8 mouse cellular contexts compared by ENCODE assay signal in the genomic region with DNA sequence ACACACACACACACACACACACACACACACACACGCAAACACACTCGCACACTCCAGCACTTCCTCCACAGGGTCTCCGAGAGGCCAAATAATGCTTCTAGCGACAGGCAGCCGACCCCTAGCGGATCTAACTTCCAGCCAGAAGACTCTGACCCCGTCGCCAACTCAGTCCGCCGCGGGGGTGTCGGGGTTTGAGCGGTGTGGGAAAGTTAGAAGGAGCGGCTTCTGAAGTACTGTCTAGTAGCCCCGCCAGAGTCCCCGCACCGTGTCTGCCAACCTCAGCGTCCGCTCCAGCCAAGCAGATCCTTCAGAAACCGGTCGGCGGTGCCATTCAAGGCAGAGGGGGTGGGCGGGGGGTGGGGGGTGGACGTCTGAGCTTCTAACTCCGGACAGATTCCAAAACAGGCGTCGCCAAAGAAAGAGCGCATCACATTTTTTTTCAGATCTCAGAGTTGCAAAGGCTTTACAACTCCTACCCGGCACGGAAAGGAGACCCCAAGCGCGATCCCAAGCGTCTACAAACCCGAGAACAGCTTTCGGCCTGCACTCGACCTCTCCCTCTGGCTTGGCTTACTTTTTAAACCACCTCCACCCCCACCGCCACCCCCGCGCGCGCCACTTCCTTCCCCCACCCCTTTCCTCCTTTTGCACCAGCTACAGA. TPM values are rescaled to one million over a fixed set of nuclear protein-coding genes. Genes with fewer than 3 reads are reported as not detected.
DNase-seq lines count a peak whose midpoint lies in the region; ATAC-seq lines count a peak whose summit lies in the region.

No protein-coding gene starts in this region.

- peak overlapping the region; percentile 51 for H3K4me3 ChIP-seq in forebrain, embryonic 13.5 days
- peak overlapping the region; percentile 54 for H3K4me3 ChIP-seq in hindbrain, embryonic 12.5 days
- peak overlapping the region; percentile 61 for H3K4me3 ChIP-seq in limb, embryonic 15.5 days
- H3K4me3 ChIP-seq in midbrain, embryonic 16.5 days (ENCODE audit: low read depth, low read length) = peak overlapping the region; percentile 43

- peaks cover 96% of the 10 kb centered on the region for H3K27me3 ChIP-seq in forebrain, embryonic 13.5 days
- peaks cover 91% of the 10 kb centered on the region for H3K27me3 ChIP-seq in hindbrain, embryonic 12.5 days
- H3K27me3 ChIP-seq in limb, embryonic 15.5 days = peaks cover 28% of the 10 kb centered on the region
- H3K27me3 ChIP-seq in midbrain, embryonic 16.5 days (ENCODE audit: control insufficient read depth, insufficient read depth, low read depth, low read length) = peaks cover 34% of the 10 kb centered on the region

- 1% methylated on average over 40 of the region's 41 CpGs for WGBS in forebrain, embryonic 13.5 days
- under 1% methylated on average over 41 of the region's 41 CpGs for WGBS in hindbrain, embryonic 12.5 days
- 0% methylated on average over 41 of the region's 41 CpGs for WGBS in limb, embryonic 15.5 days
- WGBS in midbrain, embryonic 16.5 days = under 1% methylated on average over 39 of the region's 41 CpGs

- H3K4me2 ChIP-seq in forebrain, embryonic 13.5 days = peak overlapping the region; percentile 79
- H3K4me2 ChIP-seq in hindbrain, embryonic 12.5 days (replicated peaks) = peak overlapping the region; percentile 83
- H3K4me2 ChIP-seq in limb, embryonic 15.5 days = peak overlapping the region; percentile 85
- peak overlapping the region; percentile 67 for H3K4me2 ChIP-seq in midbrain, embryonic 16.5 days (ENCODE audit: low read length)

- no peaks in the 10 kb centered on the region for H3K36me3 ChIP-seq in forebrain, embryonic 13.5 days (ENCODE audit: poor library complexity, severe bottlenecking)
- H3K36me3 ChIP-seq in hindbrain, embryonic 12.5 days = no peaks in the 10 kb centered on the region
- peaks cover 7% of the 10 kb centered on the region; the same call in 1 of the 2 replicates for H3K36me3 ChIP-seq in limb, embryonic 15.5 days
- no peaks in the 10 kb centered on the region for H3K36me3 ChIP-seq in midbrain, embryonic 16.5 days (ENCODE audit: control insufficient read depth, insufficient read depth, low read length)

- H3K4me1 ChIP-seq in forebrain, embryonic 13.5 days = peaks cover 51% of the 10 kb centered on the region
- H3K4me1 ChIP-seq in hindbrain, embryonic 12.5 days = peaks cover 47% of the 10 kb centered on the region
- H3K4me1 ChIP-seq in limb, embryonic 15.5 days = peaks cover 54% of the 10 kb centered on the region
- peaks cover 38% of the 10 kb centered on the region for H3K4me1 ChIP-seq in midbrain, embryonic 16.5 days (ENCODE audit: control insufficient read depth, insufficient read depth, low read length)

- H3K9ac ChIP-seq in forebrain, embryonic 13.5 days = peak overlapping the region; percentile 17; the same call in 1 of the 2 replicates
- H3K9ac ChIP-seq in hindbrain, embryonic 12.5 days = peak overlapping the region; percentile 27
- peak overlapping the region; percentile 44 for H3K9ac ChIP-seq in limb, embryonic 15.5 days
- peak overlapping the region; percentile 30; the same call in 1 of the 2 replicates for H3K9ac ChIP-seq in midbrain, embryonic 16.5 days (ENCODE audit: low read depth, low read length)

- DNase-seq in ovary, postnatal 36 days (ENCODE audit: low spot score) = peak; percentile 35
- no peak for DNase-seq in ovary, adult 18-20 months (ENCODE audit: low spot score)
- DNase-seq in right cerebral cortex, postnatal 36 days (ENCODE audit: low spot score in 2 of 2) = no peak
- no peak for DNase-seq in spleen, postnatal 36 days (ENCODE audit: low spot score in 2 of 2)

- H3K9me3 ChIP-seq in forebrain, embryonic 13.5 days (replicated peaks) = no peaks in the 10 kb centered on the region
- no peaks in the 10 kb centered on the region for H3K9me3 ChIP-seq in hindbrain, embryonic 12.5 days (replicated peaks)
- H3K9me3 ChIP-seq in limb, embryonic 15.5 days = no peaks in the 10 kb centered on the region
- no peaks in the 10 kb centered on the region for H3K9me3 ChIP-seq in midbrain, embryonic 16.5 days (replicated peaks; ENCODE audit: control insufficient read depth, low read length, poor library complexity, severe bottlenecking)

- no peak overlapping the region for H3K27ac ChIP-seq in forebrain, embryonic 13.5 days
- no peak overlapping the region for H3K27ac ChIP-seq in hindbrain, embryonic 12.5 days
- H3K27ac ChIP-seq in limb, embryonic 15.5 days = peak overlapping the region; percentile 90
- no peak overlapping the region for H3K27ac ChIP-seq in midbrain, embryonic 16.5 days (ENCODE audit: low read length)

- peak; percentile 3; the same call in 1 of the 2 replicates for ATAC-seq in forebrain, embryonic 13.5 days
- peak; percentile 44 for ATAC-seq in hindbrain, embryonic 12.5 days (ENCODE audit: low FRiP score)
- ATAC-seq in limb, embryonic 15.5 days (ENCODE audit: insufficient number of reproducible peaks, low FRiP score, low TSS enrichment, low read depth) = peak; percentile 27; the same call in 1 of the 2 replicates
- peak; percentile 40 for ATAC-seq in midbrain, embryonic 16.5 days

RNA-seq across cellular contexts. Expression of a gene that starts 2.5 kb away (rescaled TPM):
- 2.4 and 3.8 TPM in 2 replicates for polyA plus RNA-seq in forebrain, embryonic 13.5 days (2015; fragmentation: Nextera tagmentation; extraction: Ambion mirVana)
- 16.6 and 25.0 TPM in 2 replicates for polyA plus RNA-seq in hindbrain, embryonic 12.5 days (2016; fragmentation: Nextera tagmentation; extraction: Ambion mirVana)
- 30.9 and 42.4 TPM in 2 replicates for polyA plus RNA-seq in limb, embryonic 15.5 days (2015; fragmentation: Nextera tagmentation; extraction: Ambion mirVana)
- polyA plus RNA-seq in midbrain, embryonic 16.5 days (2015; fragmentation: Nextera tagmentation; extraction: Ambion mirVana) = 5.5 and 6.5 TPM in 2 replicates

RNA-seq across cellular contexts. Expression of a gene that starts 8.7 kb away (rescaled TPM):
- polyA plus RNA-seq in forebrain, embryonic 13.5 days (2015; fragmentation: Nextera tagmentation; extraction: Ambion mirVana) = not detected in 2 replicates
- not detected in 2 replicates for polyA plus RNA-seq in hindbrain, embryonic 12.5 days (2016; fragmentation: Nextera tagmentation; extraction: Ambion mirVana)
- polyA plus RNA-seq in limb, embryonic 15.5 days (2015; fragmentation: Nextera tagmentation; extraction: Ambion mirVana) = 0.28 TPM in 1 of 2 replicates, not detected in the other
- not detected in 2 replicates for polyA plus RNA-seq in midbrain, embryonic 16.5 days (2015; fragmentation: Nextera tagmentation; extraction: Ambion mirVana)
